Mouse (Mus musculus) MEL-GATA-1-ER (cell line): ENCODE measurements at regions not wholly inside any gene's neighbourhood (a gene's known extent, or its start where the extent isn't known, plus 50 kb on each side); places are given as distances from the start of the nearest gene placed in this dataset.
"Not testable (repeated sequence)": the region's sequence is repeated elsewhere in the genome, so short reads cannot be mapped to it uniquely, and the experiment has no call there.

ENCODE experiments used
- DNase-seq: peaks from one replicate; pipeline ENCODE4 v3.0.0-alpha.2; 2012; ENCODE audit warnings: low read depth; ENCODE audit errors: extremely low read depth

GRCm38 (mm10) chrX:162359767-162360545 lies 200.4 kb upstream of the Nhs start:
- DNase-seq: no peak

- DNase-seq: no peak
Observed at GRCm38 (mm10) chrX:162348341-162348740, 188.8 kb upstream of the Nhs start.

DNA sequence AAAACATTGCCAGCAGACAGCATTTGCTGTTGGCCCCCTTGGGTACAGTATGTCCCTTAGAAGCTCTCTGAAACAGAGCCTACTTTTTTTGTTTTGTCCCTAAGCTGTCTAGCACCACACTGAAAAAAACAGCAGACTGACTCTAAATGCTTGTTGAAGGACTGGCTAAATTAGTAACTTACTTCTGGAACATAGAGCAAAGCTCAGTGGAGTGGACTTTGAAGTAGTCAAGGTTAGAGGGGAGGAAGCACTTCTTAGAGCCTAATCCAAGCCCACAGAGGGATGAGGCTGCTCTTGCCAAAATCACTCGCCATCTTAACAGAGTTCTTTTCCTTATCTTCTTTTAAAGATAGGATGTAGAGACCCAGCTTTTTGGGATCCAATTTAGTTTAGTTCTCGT lies 188.4 kb upstream of the Nhs start:
- no peak for DNase-seq

DNA sequence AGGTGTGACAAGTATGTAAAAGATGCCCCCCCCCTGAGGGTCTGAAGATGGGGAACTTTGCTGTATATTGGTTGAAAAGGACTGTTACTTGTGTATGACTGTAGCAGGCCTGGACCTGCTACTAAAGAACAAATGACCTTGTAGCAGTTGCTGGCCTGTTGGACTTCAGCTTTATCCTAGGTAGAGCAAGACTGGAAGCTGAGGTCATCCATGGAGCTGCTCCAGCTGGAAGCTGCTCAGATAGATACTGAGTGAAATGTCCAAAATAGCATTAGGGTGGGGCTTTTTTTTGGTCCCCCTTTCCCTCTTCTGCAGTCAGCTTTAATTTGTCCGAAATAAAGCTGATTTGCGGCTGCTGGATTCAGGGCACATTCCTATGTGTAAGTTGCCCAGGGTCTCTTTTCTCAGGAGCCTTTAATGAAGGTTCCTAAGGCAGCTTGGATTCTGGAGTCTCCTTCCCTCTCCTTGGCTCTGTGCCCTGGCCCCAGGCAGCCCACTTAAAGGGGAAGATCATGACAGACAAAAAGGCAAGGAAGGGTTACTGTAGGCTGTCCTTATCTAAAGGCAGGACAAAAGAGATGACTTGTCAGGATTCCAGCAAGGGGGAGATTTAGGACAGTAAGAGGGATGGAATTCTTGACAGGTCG lies 186.1 kb upstream of the Nhs start:
- no peak for DNase-seq

GRCm38 (mm10) chrX:162332121-162332520 lies 172.6 kb upstream of the Nhs start:
- DNase-seq: no peak

GRCm38 (mm10) chrX:162307646-162308045 lies 148.1 kb upstream of the Nhs start:
- no peak for DNase-seq

DNA sequence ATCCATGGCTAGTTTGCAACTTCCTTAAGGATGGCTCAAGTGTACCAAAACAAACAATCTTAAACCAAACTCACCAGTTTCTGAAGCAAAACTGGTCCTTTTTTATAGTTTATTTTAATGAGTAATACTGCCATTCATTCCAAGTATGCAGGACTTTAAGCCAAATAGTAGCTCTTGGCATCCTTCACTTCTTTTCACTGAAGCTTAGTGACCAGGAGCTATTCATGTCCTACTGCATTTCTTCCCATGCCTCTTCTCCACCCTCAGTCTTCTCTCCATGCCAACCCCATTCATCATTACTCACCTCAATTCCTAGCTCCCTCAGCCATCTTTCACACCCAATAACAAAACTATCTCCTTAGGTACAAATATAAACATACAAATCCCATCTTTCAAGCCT lies 144.6 kb upstream of the Nhs start:
- no peak for DNase-seq

GRCm38 (mm10) chrX:162302788-162303187 lies 143.3 kb upstream of the Nhs start:
- DNase-seq: no peak

GRCm38 (mm10) chrX:162291234-162291633 lies 131.7 kb upstream of the Nhs start:
- DNase-seq: no peak

- not testable (repeated sequence) for DNase-seq
Observed at GRCm38 (mm10) chrX:162286155-162286554, 126.6 kb upstream of the Nhs start.

DNA sequence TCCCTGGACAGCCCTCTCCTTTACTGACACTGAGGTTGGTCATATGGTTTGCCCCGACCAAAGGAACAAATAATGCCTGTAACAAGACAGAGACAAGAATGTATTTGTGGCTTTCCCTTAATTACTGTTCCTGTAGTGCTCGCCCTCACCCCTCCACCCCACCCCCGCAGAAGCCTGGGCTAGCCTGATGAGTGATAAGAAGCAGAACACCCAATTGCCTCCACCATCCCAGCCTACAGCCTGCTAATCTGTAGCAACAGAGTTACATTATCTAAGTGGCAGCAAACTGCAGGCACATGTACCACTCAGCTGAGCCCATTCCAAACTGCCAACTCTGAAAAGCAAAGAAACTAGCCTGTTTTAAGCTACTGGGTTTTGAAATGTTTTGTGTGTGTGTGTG lies 124.7 kb upstream of the Nhs start:
- DNase-seq: peak; percentile 98

- DNase-seq: no peak
Observed at GRCm38 (mm10) chrX:162282690-162283089, 123.2 kb upstream of the Nhs start.

DNA sequence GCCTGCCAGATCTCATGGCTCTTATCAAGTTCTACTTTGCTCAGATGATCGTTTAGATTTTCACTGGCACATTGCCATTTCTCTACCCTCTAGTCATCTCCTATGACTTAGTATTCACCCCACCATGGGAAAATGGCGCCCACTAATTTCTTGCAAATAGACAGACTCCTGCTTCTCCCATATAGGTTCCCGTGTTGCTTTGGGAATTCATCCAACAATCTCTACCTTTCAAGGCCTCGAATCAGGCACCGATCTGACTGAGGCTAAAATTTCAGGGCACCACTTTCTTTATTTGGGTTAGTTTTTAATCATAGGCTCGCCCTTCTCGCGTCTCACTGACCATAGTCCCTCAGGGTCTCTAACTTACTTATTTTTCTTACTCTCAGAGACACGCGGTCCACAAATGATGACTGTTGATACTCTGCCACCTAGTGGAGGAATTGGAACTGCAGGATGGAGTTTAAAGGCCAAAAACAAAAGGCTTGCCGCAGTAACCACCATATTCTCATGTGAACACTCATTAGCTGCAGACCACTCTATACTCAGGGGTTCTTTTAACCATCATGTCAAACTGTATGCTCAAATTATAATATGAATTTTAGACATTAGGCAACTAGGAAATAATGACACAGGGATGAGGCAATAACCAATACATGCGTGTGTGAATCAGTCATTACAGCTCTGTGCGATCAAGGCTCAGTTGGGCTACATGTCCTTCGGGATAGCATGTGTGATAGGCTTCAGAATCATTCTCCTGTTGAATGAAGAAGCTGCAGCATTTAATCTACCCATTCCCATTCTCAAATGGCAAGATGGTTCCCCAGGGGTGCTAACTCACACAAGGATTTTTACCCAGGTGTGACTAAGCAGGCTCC lies 119.5 kb upstream of the Nhs start:
- DNase-seq: peak; percentile 64

DNA sequence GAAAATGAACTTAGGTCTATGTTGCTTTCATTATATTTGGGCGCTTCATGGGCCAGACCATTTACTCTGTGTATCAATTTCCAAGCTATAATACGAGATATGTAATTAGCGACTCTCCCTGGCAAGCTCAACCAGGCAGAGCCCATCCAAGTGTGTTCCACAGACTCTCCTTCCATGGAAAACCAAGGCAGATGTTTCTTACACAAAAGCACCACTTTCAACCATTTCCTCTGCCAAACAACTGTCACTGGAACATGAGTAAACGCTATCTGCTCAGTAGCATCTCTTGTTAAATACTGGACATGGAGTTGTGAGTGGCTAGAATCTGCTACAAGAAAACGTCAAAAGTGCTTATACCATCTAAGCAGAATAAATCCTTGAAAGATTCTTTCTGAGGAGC lies 115.1 kb upstream of the Nhs start:
- DNase-seq: no peak

GRCm38 (mm10) chrX:162271189-162271588 lies 111.7 kb upstream of the Nhs start:
- DNase-seq: no peak

GRCm38 (mm10) chrX:162268918-162269317 lies 109.4 kb upstream of the Nhs start:
- DNase-seq: no peak

DNA sequence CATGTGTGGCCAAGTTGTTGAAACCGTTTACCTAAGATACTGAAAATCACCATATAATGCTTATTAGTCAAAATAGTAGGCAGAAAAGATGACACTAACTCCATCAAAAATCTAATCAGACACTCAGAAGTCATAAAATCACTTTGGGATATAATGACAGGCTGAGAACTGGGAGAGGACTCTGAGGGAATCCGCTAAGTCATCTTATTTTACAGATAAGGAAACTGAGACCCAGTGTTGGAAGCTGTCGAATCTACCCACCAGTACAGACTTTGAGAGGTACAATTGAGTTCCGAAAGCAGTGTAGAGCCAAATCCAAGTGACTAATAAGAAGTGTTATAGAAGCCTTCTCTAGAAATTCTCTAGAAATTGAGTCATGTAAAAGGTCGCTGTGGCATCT lies 108.6 kb upstream of the Nhs start:
- no peak for DNase-seq

- DNase-seq: no peak
Observed at GRCm38 (mm10) chrX:162267679-162268078, 108.1 kb upstream of the Nhs start.

DNA sequence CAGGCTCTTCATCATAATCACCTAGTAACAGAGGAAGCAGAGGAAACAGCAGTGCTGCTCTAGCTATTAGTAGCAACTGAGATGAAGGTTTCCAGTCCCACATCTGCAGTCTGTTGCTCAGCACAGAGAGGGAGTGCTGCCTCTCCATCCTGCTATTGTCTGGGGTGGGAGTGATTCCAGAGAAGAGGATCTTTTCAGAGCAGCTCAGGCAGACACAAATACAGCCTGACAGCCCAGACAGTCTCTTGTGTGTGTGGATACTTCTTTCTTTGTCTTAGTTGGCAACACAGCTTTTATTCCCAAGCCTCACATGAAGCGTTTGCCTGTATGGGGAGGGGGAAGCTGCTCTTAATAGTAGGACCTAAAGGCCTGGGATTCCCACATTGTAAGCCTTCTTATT lies 107.2 kb upstream of the Nhs start:
- no peak for DNase-seq

GRCm38 (mm10) chrX:162257398-162257797 lies 97.9 kb upstream of the Nhs start:
- no peak for DNase-seq

DNA sequence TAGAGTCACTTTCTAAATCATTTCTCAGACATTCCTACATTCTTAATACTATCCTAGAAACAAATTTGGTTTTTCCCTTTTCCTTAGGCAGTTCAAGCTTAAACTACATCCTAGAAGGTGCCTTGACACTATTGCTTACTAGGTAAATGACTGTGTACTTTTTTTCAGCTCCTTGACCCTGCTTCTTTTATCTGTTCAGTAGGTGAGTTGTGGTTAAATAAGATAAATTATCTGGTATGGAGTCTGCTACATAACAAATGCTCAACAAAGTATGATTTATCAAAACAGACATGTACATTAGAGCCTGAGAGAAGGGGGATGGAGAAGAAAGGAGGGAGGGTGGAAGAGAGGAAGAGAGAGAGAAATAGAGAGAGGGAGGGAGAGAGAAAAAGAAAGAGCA lies 96.3 kb upstream of the Nhs start:
- DNase-seq: no peak

DNA sequence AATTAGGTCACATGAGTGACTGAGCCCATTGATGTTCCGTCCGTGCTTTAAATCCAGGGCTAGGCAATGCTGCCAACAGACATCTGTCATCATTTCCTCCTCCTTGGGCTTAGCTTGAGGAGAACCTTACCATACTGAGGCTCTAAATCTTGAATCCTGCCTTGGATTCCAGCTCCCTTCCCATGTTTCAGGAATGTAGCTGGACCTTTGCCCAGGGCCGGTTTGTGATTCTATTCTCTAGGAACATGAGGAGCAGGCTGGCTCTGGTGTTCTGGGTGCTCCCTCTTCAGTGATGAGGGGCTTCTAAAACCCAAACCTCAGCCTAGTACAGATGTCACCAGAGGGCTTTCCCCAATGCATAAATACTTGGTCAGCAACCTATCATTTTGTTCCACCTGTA lies 81.8 kb upstream of the Nhs start:
- DNase-seq: no peak
